Mouse (Mus musculus) forebrain, embryonic 16.5 days (tissue): Measurements from ENCODE around the gene Wdr83os. TPM values are rescaled to one million over a fixed set of nuclear protein-coding genes. Genes with fewer than 3 reads are reported as not detected.

Experiments
- ATAC-seq: fragments of 200-750 bp; cut with Nextera tagmentation; 2 replicates; pipeline ENCODE4 v1.8.0; 2017; ENCODE audit warnings: mild to moderate bottlenecking, moderate library complexity
- H3K27ac ChIP-seq: fragments of 300-500 bp; sonication (generic); 2 replicates; pipeline ENCODE4 v1.5.1; 2014; ENCODE audit warnings: low read length, control low read depth
- H3K27me3 ChIP-seq: fragments of 300-500 bp; sonication (generic); replicated peaks from 2 replicates; pipeline ENCODE4 v1.6.1; 2014; ENCODE audit warnings: low read length; ENCODE audit not compliant: control insufficient read depth, insufficient read depth
- H3K36me3 ChIP-seq: fragments of 300-500 bp; sonication (generic); 2 replicates; pipeline ENCODE4 v1.6.1; 2014; ENCODE audit not compliant: control insufficient read depth, insufficient read depth
- H3K4me1 ChIP-seq: fragments of 300-500 bp; sonication (generic); replicated peaks from 2 replicates; pipeline ENCODE4 v1.6.1; 2014; ENCODE audit warnings: low read length; ENCODE audit not compliant: control insufficient read depth, insufficient read depth
- H3K4me2 ChIP-seq: fragments of 300-500 bp; sonication (generic); 2 replicates; pipeline ENCODE4 v1.6.1; 2014; ENCODE audit warnings: mild to moderate bottlenecking, low read length, control low read depth
- H3K4me3 ChIP-seq: fragments of 300-500 bp; sonication (generic); replicated peaks from 2 replicates; pipeline ENCODE4 v1.5.1; 2014; ENCODE audit warnings: mild to moderate bottlenecking, low read length, control low read depth
- H3K9ac ChIP-seq: fragments of 300-500 bp; sonication (generic); replicated peaks from 2 replicates; pipeline ENCODE4 v1.6.1; 2014; ENCODE audit warnings: low read depth, low read length, control low read depth
- H3K9me3 ChIP-seq: fragments of 300-500 bp; sonication (generic); 2 replicates; pipeline ENCODE4 v1.6.1; 2016; ENCODE audit warnings: low read length; ENCODE audit not compliant: control insufficient read depth
- whole genome bisulfite sequencing: fragments of 180-500 bp; shearing (Covaris S2); extraction: QIAGEN DNeasy Blood & Tissue Kit; methylation state at CpG from one replicate; pipeline ENCODE4 v1.1.7; 2014; 5-methylcytosine and 5-hydroxymethylcytosine counted together
- polyA plus RNA-seq: library from polyadenylated mRNA; unstranded; fragments of >200 nt; fragmentation: Nextera tagmentation; extraction: Ambion mirVana; gene quantifications from 2 replicates; pipeline ENCODE4 v1.2.1, GENCODE M21; 2015

Wdr83os gene
- polyA plus RNA-seq, 1 experiment from 2014 or later, result 133 TPM

- H3K27me3 ChIP-seq, result no peaks in the 10 kb centered on the region
- H3K36me3 ChIP-seq, result peaks cover 7% of the 10 kb centered on the region
- WGBS, result under 1% methylated on average over 54 of the region's 57 CpGs
- peak overlapping the region; percentile 80 for H3K4me3 ChIP-seq
- peak overlapping the region; percentile 97 for H3K4me2 ChIP-seq
- peak overlapping the region; percentile 91 for H3K9ac ChIP-seq
- ATAC-seq, result no peak
- H3K27ac ChIP-seq, result peak overlapping the region; percentile 99
- H3K9me3 ChIP-seq, result no peaks in the 10 kb centered on the region
- H3K4me1 ChIP-seq, result peaks cover 26% of the 10 kb centered on the region
These were observed 42.6 kb upstream of the Wdr83os start for GRCm38 (mm10) chr8:85037681-85038531.

- H3K27me3 ChIP-seq, result no peaks in the 10 kb centered on the region
- no peak overlapping the region for H3K9ac ChIP-seq
- H3K36me3 ChIP-seq, result peaks cover 28% of the 10 kb centered on the region
- WGBS, result 93% methylated on average over 6 of the region's 6 CpGs
- H3K4me2 ChIP-seq, result no peak overlapping the region
- ATAC-seq, result no peak
- H3K9me3 ChIP-seq, result no peaks in the 10 kb centered on the region
- no peak overlapping the region for H3K4me3 ChIP-seq
- no peak overlapping the region for H3K27ac ChIP-seq
- peaks cover 5% of the 10 kb centered on the region for H3K4me1 ChIP-seq
These were observed 36.9 kb upstream of the Wdr83os start for GRCm38 (mm10) chr8:85043619-85044018.

GRCm38 (mm10) chr8:85057367-85057766 lies 23.2 kb upstream of the Wdr83os start:
- Histone ChIP-seq H3K36me3 (peaks cover 26% of the 10 kb centered on the region), H3K4me2 (no peak overlapping the region), H3K4me3 (no peak overlapping the region), H3K27me3 (no peaks in the 10 kb centered on the region), H3K27ac (no peak overlapping the region), H3K9ac (no peak overlapping the region), H3K9me3 (no peaks in the 10 kb centered on the region), H3K4me1 (peaks cover 21% of the 10 kb centered on the region)
- WGBS, result 83% methylated on average over 7 of the region's 7 CpGs
- ATAC-seq, result no peak

GRCm38 (mm10) chr8:85059879-85060616 lies 20.5 kb upstream of the Wdr83os start, which contains the start of gene Fbxw9:
Gene Fbxw9, plus strand, starts transcription at chr8:85060055.
- H3K27me3 ChIP-seq, result no peaks in the 10 kb centered on the region
- 0% methylated on average over 52 of the region's 53 CpGs for WGBS
- peaks cover 22% of the 10 kb centered on the region for H3K4me1 ChIP-seq
- H3K9me3 ChIP-seq, result no peaks in the 10 kb centered on the region
- peak within 1 kb of the TSS; percentile 96 for H3K4me2 ChIP-seq
- H3K27ac ChIP-seq, result peak within 1 kb of the TSS; percentile 53; the same call in 1 of the 2 replicates
- H3K36me3 ChIP-seq, result peaks cover 3% of the 10 kb centered on the region; the same call in 1 of the 2 replicates
- H3K9ac ChIP-seq, result peak within 1 kb of the TSS; percentile 76
- ATAC-seq, result peak; percentile 94
- peak within 1 kb of the TSS; percentile 84 for H3K4me3 ChIP-seq

GRCm38 (mm10) chr8:85062603-85063002 lies 17.9 kb upstream of the Wdr83os start:
- no peak for ATAC-seq
- 94% methylated on average over 4 of the region's 4 CpGs for WGBS
- H3K4me3 ChIP-seq, result no peak overlapping the region
- no peak overlapping the region for H3K4me2 ChIP-seq
- H3K9ac ChIP-seq, result no peak overlapping the region
- peaks cover 22% of the 10 kb centered on the region for H3K4me1 ChIP-seq
- H3K27ac ChIP-seq, result no peak overlapping the region
- H3K36me3 ChIP-seq, result 0 out of 2 replicates have a peak, but pooled peaks cover 2% of the 10 kb centered on the region
- H3K9me3 ChIP-seq, result no peaks in the 10 kb centered on the region
- no peaks in the 10 kb centered on the region for H3K27me3 ChIP-seq

GRCm38 (mm10) chr8:85065213-85065612 lies 15.3 kb upstream of the Wdr83os start:
- WGBS, result 34% methylated on average over 2 of the region's 2 CpGs

GRCm38 (mm10) chr8:85067155-85067554 lies 13.4 kb upstream of the Wdr83os start:
- Histone ChIP-seq H3K27me3 (no peaks in the 10 kb centered on the region), H3K36me3 (0 out of 2 replicates have a peak, but pooled peaks cover 2% of the 10 kb centered on the region), H3K4me2 (no peak overlapping the region), H3K4me1 (peaks cover 11% of the 10 kb centered on the region), H3K4me3 (no peak overlapping the region), H3K9me3 (no peaks in the 10 kb centered on the region), H3K27ac (no peak overlapping the region), H3K9ac (no peak overlapping the region)
- ATAC-seq, result no peak
- 98% methylated on average over 2 of the region's 2 CpGs for WGBS

More at GRCm38 (mm10) chr8:85065213-85065612, 15.3 kb upstream of the Wdr83os start:
- Histone ChIP-seq H3K4me2 (no peak overlapping the region), H3K27me3 (no peaks in the 10 kb centered on the region), H3K27ac (no peak overlapping the region), H3K36me3 (0 out of 2 replicates have a peak, but pooled peaks cover 2% of the 10 kb centered on the region), H3K4me1 (peaks cover 22% of the 10 kb centered on the region), H3K9ac (no peak overlapping the region), H3K9me3 (no peaks in the 10 kb centered on the region), H3K4me3 (no peak overlapping the region)
- no peak for ATAC-seq

GRCm38 (mm10) chr8:85067982-85068381 lies 12.6 kb upstream of the Wdr83os start, which contains the start of gene Gm5741:
Gene Gm5741, minus strand, starts transcription at chr8:85067982.
- H3K4me3 ChIP-seq, result no peak within 1 kb of the TSS
- H3K36me3 ChIP-seq, result 0 out of 2 replicates have a peak, but pooled peaks cover 2% of the 10 kb centered on the region
- ATAC-seq, result no peak
- no peak within 1 kb of the TSS for H3K9ac ChIP-seq
- H3K9me3 ChIP-seq, result no peaks in the 10 kb centered on the region
- H3K27me3 ChIP-seq, result no peaks in the 10 kb centered on the region
- no peak within 1 kb of the TSS for H3K27ac ChIP-seq
- H3K4me2 ChIP-seq, result no peak within 1 kb of the TSS
- peaks cover 14% of the 10 kb centered on the region for H3K4me1 ChIP-seq

- no peak for ATAC-seq
- H3K27me3 ChIP-seq, result no peaks in the 10 kb centered on the region
- H3K36me3 ChIP-seq, result peaks cover 15% of the 10 kb centered on the region
- peak overlapping the region; percentile 92 for H3K4me3 ChIP-seq
- no peaks in the 10 kb centered on the region for H3K9me3 ChIP-seq
- H3K27ac ChIP-seq, result peak overlapping the region; percentile 95
- peaks cover 16% of the 10 kb centered on the region for H3K4me1 ChIP-seq
- H3K9ac ChIP-seq, result peak overlapping the region; percentile 88
- peak overlapping the region; percentile 63 for H3K4me2 ChIP-seq
- 88% methylated on average over 5 of the region's 5 CpGs for whole genome bisulfite sequencing
These were observed 9.5 kb upstream of the Wdr83os start for GRCm38 (mm10) chr8:85071041-85071440.
